Mouse (Mus musculus) myocyte (in vitro differentiated cells): Measurements from ENCODE around the gene Dpagt1.

ENCODE experiments used
- MAX ChIP-seq: IDR thresholded peaks from one replicate; pipeline ENCODE4 v1.6.1; 2011; ENCODE audit warnings: low read depth, mild to moderate bottlenecking, control low read depth
- POLR2A ChIP-seq: IDR thresholded peaks from one replicate; pipeline ENCODE4 v1.6.1; 2011; ENCODE audit warnings: low read depth, mild to moderate bottlenecking, control low read depth, moderate library complexity; ENCODE audit not compliant: insufficient read length

DNA sequence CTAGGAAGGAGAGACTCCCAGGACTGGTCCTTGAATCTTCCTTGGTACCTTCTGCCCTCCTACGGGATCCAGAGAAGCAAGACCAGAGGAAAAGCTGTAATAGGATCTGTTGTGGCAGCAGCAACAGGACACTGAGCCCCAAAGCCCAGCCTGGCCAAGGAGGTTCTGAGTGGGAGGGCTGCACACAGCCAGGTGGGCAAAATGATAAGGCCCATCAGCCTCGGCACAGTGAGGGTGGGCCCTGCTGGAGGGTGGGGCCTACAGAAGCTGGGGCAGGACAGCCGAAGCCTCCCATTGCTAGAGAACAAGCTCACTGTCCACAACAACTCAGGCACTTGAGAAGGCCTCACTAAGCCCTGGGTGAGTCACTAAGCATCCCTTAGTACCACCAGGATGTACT is 16.4 kb downstream of the Dpagt1 start:
- no peak for TF ChIP-seq MAX
- no peak for TF ChIP-seq POLR2A
